Mouse (Mus musculus) brain, embryonic 14.5 days (tissue): Measurements from ENCODE around the gene Rai1.

Source experiments
- CTCF ChIP-seq: fragments of 200-500 bp; IDR thresholded peaks from 2 replicates; pipeline ENCODE4 v1.5.1; 2012; ENCODE audit warnings: inconsistent platforms, mild to moderate bottlenecking, moderate library complexity, borderline replicate concordance; ENCODE audit not compliant: insufficient read depth, insufficient read length; ENCODE audit errors: extremely low read depth
- POLR2A ChIP-seq: fragments of 200-500 bp; IDR thresholded peaks from 2 replicates; pipeline ENCODE4 v1.6.1; 2012; ENCODE audit warnings: mild to moderate bottlenecking, inconsistent platforms, borderline replicate concordance; ENCODE audit not compliant: poor library complexity, insufficient read depth, insufficient read length, severe bottlenecking; ENCODE audit errors: extremely low read depth

- TF ChIP-seq POLR2A, result peak; percentile 57; the same call in 1 of the 2 replicates
- no peak for TF ChIP-seq CTCF
Observed at GRCm38 (mm10) chr11:60105593-60106542, 1.1 kb downstream of the Rai1 start.
